Mouse (Mus musculus) stomach, embryonic 16.5 days (tissue): ENCODE measurements around the gene Tpo. TPM values are rescaled to one million over a fixed set of nuclear protein-coding genes. Genes with fewer than 3 reads are reported as not detected.

ENCODE experiments used
- ATAC-seq: fragments of 200-750 bp; cut with Nextera tagmentation; 2 replicates; pipeline ENCODE4 v1.8.0; 2017; ENCODE audit warnings: moderate number of reproducible peaks, moderate TSS enrichment; ENCODE audit not compliant: insufficient read depth, low FRiP score
- H3K27ac ChIP-seq: fragments of 300-500 bp; sonication (generic); 2 replicates; pipeline ENCODE4 v1.5.1; 2014; ENCODE audit warnings: low read length
- H3K27me3 ChIP-seq: fragments of 300-500 bp; sonication (generic); 2 replicates; pipeline ENCODE4 v1.6.1; 2014; ENCODE audit warnings: low read length, control low read depth, mixed read lengths; ENCODE audit not compliant: control insufficient read depth, insufficient read depth
- H3K36me3 ChIP-seq: fragments of 300-500 bp; sonication (generic); 2 replicates; pipeline ENCODE4 v1.6.1; 2014; ENCODE audit warnings: low read length; ENCODE audit not compliant: control insufficient read depth, insufficient read depth
- H3K4me1 ChIP-seq: fragments of 300-500 bp; sonication (generic); 2 replicates; pipeline ENCODE4 v1.6.1; 2014; ENCODE audit warnings: low read length, control low read depth, mixed read lengths; ENCODE audit not compliant: control insufficient read depth, insufficient read depth
- H3K4me2 ChIP-seq: fragments of 300-500 bp; sonication (generic); 2 replicates; pipeline ENCODE4 v1.6.1; 2014; ENCODE audit warnings: low read depth, low read length, mixed read lengths
- H3K4me3 ChIP-seq: fragments of 300-500 bp; sonication (generic); replicated peaks from 2 replicates; pipeline ENCODE4 v1.5.1; 2014; ENCODE audit warnings: mild to moderate bottlenecking, low read length
- H3K9ac ChIP-seq: fragments of 300-500 bp; sonication (generic); 2 replicates; pipeline ENCODE4 v1.6.1; 2014; ENCODE audit warnings: low read length
- H3K9me3 ChIP-seq: fragments of 300-500 bp; sonication (generic); replicated peaks from 2 replicates; pipeline ENCODE4 v1.6.1; 2016; ENCODE audit warnings: low read length, control low read depth; ENCODE audit not compliant: control insufficient read depth
- WGBS: fragments of 180-500 bp; shearing (Covaris S2); extraction: QIAGEN DNeasy Blood & Tissue Kit; methylation state at CpG from one replicate; pipeline ENCODE4 v1.1.7; 2014; 5-methylcytosine and 5-hydroxymethylcytosine counted together
- polyA plus RNA-seq: library from polyadenylated mRNA; unstranded; fragments of >200 nt; fragmentation: Nextera tagmentation; extraction: Ambion mirVana; gene quantifications from 2 replicates; pipeline ENCODE4 v1.2.1, GENCODE M21; 2015

Gene Tpo
- not detected in 2 replicates for polyA plus RNA-seq

DNA sequence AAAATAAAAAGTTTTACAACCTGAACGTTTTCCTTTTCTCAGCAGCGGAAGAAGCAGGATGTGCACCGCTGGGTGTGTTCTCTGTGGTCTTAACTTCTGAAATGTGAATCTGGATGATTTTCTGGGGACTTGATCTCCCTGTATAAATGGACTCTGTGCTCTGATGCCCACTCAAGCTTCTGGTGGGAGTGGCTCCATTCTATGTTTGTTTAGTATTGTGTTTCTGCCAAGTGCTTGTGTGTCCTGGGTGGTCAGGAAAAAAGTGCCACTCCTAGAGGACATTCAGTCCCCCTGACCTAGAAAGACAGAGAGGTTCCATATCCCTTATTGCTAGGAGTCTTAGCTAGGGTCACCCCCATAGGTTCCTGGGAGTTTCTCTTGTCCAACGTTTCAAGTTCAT, at the start of gene Tpo:
Tpo (minus strand) TSS at position 101 of the 400 bp plus-strand sequence.
- ATAC-seq = no peak
- WGBS = 81% methylated on average over 4 of the region's 4 CpGs
- Histone ChIP-seq H3K4me3 (no peak within 1 kb of the TSS), H3K27me3 (no peaks in the 10 kb centered on the region), H3K9me3 (no peaks in the 10 kb centered on the region), H3K4me1 (no peaks in the 10 kb centered on the region), H3K27ac (no peak within 1 kb of the TSS), H3K4me2 (no peak within 1 kb of the TSS), H3K9ac (no peak within 1 kb of the TSS), H3K36me3 (no peaks in the 10 kb centered on the region)

DNA sequence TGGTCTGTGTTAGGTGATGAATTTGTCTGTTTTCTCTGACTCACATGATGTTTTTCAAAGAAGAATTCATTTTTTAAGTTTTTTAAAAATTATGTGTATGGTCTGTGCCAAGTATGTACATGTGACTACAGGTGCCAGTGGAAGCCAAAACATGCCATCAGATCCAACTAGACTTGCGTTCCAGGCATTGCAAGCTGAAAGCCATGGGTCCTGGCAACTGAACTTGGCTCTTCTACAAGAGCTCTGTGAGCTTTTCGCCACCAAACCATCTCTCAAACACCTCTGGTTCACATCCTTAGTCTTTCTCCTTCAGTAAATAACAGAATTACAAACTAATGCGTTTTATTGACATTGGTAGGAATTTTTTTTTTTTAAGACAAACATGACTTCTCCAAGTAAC, 49.3 kb upstream of the Tpo start:
- no peak for ATAC-seq
- H3K27ac ChIP-seq = no peak overlapping the region
- H3K4me1 ChIP-seq = no peaks in the 10 kb centered on the region
- H3K27me3 ChIP-seq = no peaks in the 10 kb centered on the region
- no peak overlapping the region for H3K4me2 ChIP-seq
- H3K36me3 ChIP-seq = no peaks in the 10 kb centered on the region
- 77% methylated on average over 3 of the region's 3 CpGs for whole genome bisulfite sequencing
- no peaks in the 10 kb centered on the region for H3K9me3 ChIP-seq
- no peak overlapping the region for H3K4me3 ChIP-seq
- no peak overlapping the region for H3K9ac ChIP-seq

DNA sequence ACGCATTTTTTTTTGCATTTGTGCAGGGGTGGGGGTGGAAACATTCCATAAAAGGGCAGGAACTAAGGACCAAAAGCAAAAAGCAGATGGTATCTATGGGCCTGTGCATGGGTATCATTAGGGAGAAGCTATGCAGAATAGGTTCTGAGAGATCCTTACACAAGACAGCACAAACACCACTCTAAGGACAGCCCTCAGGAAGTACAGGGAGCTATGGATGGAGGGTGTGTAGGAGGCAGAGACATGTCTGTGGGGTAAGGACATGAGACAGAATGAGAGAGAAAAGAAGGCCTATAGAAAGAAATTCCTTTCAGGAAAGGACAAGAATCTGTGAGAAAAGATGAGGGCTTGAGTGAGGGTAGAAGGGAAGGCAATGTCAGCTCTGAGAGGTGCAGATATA, 47.2 kb upstream of the Tpo start:
- Histone ChIP-seq H3K4me3 (no peak overlapping the region), H3K4me2 (no peak overlapping the region), H3K4me1 (no peaks in the 10 kb centered on the region), H3K27ac (no peak overlapping the region), H3K27me3 (no peaks in the 10 kb centered on the region), H3K9me3 (no peaks in the 10 kb centered on the region), H3K36me3 (no peaks in the 10 kb centered on the region), H3K9ac (no peak overlapping the region)
- no peak for ATAC-seq
- WGBS = 46% methylated on average over 1 of the region's 1 CpGs

DNA sequence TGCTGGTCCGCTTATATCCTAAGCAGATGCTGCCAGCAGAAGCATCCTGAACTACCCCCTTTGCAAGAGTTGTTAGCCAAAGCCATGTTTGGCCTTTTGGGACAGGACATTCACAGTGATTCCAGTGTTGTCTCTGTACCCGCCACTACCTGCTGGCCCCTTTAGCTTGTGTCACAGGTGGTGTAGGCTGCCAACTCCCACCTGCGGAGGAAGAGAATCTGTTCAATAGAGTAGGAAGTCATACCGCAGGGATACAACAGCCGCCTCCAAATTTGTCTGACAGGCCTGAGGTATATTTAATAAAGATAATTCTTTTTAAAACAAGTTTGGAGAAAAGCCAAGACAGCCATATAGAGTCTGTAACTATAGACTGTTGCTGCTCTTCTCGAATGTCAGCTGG, 45.5 kb upstream of the Tpo start:
- Histone ChIP-seq H3K9ac (no peak overlapping the region), H3K4me3 (no peak overlapping the region), H3K4me2 (no peak overlapping the region), H3K27ac (no peak overlapping the region), H3K9me3 (no peaks in the 10 kb centered on the region), H3K27me3 (no peaks in the 10 kb centered on the region), H3K4me1 (no peaks in the 10 kb centered on the region), H3K36me3 (no peaks in the 10 kb centered on the region)
- ATAC-seq = no peak
- 59% methylated on average over 6 of the region's 6 CpGs for WGBS

DNA sequence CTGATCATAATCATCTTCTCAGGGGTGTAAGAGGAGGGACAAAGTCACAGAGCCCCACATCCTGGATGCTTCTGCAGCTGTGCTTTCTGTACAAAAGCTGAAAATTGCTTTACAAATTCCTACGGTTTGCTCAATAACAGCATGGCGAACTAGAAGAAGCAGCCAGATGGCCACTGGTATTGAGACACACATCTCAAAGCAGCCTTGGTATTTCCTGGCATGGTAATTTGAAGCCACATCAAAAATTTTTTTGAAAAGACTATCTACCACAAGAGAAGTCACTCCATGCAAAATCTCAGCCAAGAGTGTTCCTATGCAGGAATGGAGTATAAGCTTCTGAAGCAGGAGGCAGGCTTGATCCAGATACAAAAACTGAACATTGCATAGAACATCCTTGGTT, 45.1 kb upstream of the Tpo start:
- 81% methylated on average over 2 of the region's 2 CpGs for WGBS
- H3K4me3 ChIP-seq = no peak overlapping the region
- H3K9me3 ChIP-seq = no peaks in the 10 kb centered on the region
- H3K27ac ChIP-seq = no peak overlapping the region
- no peaks in the 10 kb centered on the region for H3K36me3 ChIP-seq
- H3K4me2 ChIP-seq = no peak overlapping the region
- no peaks in the 10 kb centered on the region for H3K27me3 ChIP-seq
- no peaks in the 10 kb centered on the region for H3K4me1 ChIP-seq
- no peak for ATAC-seq
- no peak overlapping the region for H3K9ac ChIP-seq

DNA sequence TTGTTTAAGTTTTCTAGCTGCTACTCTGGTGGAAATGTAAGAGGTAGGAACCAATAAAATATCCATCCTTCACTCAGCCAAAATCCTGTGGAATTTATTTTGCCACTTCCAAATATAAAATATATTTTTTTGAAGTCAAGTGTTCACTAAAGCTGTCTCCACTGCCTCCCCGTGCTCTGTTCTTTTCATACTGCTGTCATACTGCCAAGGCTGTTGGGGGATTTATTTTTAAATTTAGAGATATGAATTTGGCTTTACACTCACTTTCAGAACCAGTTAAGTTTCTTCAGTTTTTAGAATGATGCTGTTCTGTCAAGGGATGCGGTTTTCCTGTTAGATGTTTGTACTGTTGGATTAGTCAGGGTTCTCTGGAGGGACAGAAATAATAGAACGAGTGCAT, 36.1 kb upstream of the Tpo start:
- Histone ChIP-seq H3K36me3 (no peaks in the 10 kb centered on the region), H3K4me3 (no peak overlapping the region), H3K4me1 (no peaks in the 10 kb centered on the region; the same call in 1 of the 2 replicates), H3K4me2 (no peak overlapping the region), H3K9me3 (no peaks in the 10 kb centered on the region), H3K27ac (no peak overlapping the region), H3K9ac (no peak overlapping the region), H3K27me3 (no peaks in the 10 kb centered on the region)
- WGBS = 63% methylated on average over 3 of the region's 3 CpGs
- ATAC-seq = no peak

DNA sequence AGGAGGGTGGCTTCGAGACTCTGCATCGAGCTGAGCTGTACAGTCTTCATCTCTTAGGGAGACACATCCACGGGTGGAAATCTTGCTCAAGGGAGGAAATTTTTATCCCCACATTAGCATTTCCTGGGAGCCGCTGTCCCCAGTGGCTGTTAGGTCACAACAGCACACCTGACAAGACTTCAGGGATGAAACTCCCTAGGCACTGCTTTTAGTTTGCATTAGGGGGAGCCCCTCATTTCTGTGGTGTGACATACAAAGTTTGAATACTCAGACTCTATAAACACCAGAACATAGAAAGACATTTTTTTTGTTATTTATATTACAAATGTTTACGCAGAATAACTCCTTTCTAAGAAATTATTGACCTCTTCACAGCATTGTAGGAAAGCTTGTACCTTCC, 32.1 kb upstream of the Tpo start:
- ATAC-seq = no peak

DNA sequence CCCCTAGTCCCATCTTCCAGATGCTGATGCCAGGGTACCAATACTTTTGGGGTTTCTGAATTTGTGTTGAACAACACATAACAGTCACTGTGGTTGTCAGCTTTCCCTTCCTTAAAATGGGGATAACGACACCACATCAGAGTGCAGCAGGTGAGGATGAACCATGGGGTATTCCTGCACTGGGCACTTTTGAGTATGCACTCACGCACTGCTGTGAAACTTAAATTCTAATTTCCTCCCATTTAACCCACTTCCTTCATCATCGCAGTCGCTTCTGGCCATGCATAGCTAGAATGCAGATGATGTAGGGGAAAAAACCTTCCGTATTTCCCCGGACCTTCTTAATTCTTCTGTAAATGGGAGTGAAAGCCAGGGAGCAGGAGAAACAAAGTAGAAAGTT, 31.6 kb upstream of the Tpo start:
- 91% methylated on average over 6 of the region's 6 CpGs for WGBS
- H3K4me2 ChIP-seq = no peak overlapping the region
- H3K4me1 ChIP-seq = no peaks in the 10 kb centered on the region; the same call in 1 of the 2 replicates
- no peaks in the 10 kb centered on the region for H3K36me3 ChIP-seq
- no peak for ATAC-seq
- no peak overlapping the region for H3K27ac ChIP-seq
- no peak overlapping the region for H3K4me3 ChIP-seq
- H3K9me3 ChIP-seq = no peaks in the 10 kb centered on the region
- H3K9ac ChIP-seq = no peak overlapping the region
- H3K27me3 ChIP-seq = no peaks in the 10 kb centered on the region

More for the DNA sequence above, 32.1 kb upstream of the Tpo start:
- no peaks in the 10 kb centered on the region; the same call in 1 of the 2 replicates for H3K4me1 ChIP-seq
- no peaks in the 10 kb centered on the region for H3K9me3 ChIP-seq
- H3K27me3 ChIP-seq = no peaks in the 10 kb centered on the region
- H3K4me3 ChIP-seq = no peak overlapping the region
- H3K36me3 ChIP-seq = no peaks in the 10 kb centered on the region
- no peak overlapping the region for H3K27ac ChIP-seq
- H3K9ac ChIP-seq = no peak overlapping the region
- WGBS = 79% methylated on average over 5 of the region's 5 CpGs
- no peak overlapping the region for H3K4me2 ChIP-seq

DNA sequence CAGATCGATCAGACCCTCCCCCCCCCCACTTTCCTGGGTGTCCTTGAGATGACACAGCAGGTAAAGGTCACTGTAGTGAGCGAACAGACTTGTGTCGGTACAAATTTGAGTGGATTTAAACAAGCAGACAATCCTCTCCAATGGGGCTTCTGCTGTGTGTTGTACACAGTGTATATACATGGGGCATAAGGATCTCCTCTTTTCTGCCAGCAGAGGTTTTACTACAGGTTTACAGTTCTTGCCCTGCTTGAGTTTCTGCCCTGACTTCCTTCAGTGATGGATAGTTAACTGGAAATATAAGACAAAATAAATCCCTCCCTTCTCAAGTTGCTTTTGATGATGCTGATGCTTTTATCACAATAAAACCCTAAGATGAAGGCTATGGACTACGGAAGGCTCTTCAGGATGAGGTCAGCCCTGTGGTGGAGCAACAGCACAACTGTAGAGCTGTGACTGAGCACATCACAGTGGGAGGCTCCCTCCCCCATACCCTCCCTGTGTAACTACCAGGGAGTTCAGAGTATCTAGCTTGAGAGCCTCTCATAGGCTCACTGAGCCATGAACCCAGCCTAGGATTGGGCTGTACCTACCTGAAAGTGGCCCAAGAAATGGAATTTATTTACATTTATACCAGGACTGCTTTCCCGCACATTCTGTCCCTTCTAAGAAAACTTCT, 29.4 kb upstream of the Tpo start:
- Histone ChIP-seq H3K4me3 (no peak overlapping the region), H3K4me1 (no peaks in the 10 kb centered on the region), H3K9me3 (no peaks in the 10 kb centered on the region), H3K9ac (no peak overlapping the region), H3K27me3 (no peaks in the 10 kb centered on the region), H3K4me2 (no peak overlapping the region), H3K27ac (no peak overlapping the region), H3K36me3 (no peaks in the 10 kb centered on the region)
- ATAC-seq = no peak
- WGBS = 73% methylated on average over 5 of the region's 5 CpGs
